Mouse (Mus musculus): Measurements from ENCODE around the gene Zhx3. TPM values are rescaled to one million over a fixed set of nuclear protein-coding genes. Genes with fewer than 3 reads are reported as not detected.

Gene Zhx3
- polyA plus RNA-seq, 1 experiment from 2014 or later = 6.8 TPM

DNA sequence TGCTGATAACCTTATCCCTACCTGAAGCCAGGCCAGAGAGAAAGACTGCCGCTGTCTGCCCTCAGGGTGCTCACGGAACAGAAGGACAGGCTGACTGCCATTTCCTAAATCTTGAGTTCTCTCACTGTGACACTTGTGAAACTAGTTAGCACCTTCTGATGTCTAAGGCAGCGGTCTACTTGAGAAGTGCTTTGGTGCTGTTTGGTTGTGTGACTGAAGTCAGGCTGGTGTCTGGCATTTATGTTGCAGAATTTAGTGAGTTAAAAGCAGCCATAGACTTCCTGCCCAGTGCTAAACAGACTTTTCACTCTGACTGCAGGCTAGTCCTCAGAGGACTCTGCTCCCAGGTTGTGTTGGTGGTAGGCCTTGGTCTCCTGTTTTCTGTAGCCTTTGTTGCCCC, 138.5 kb downstream of the Zhx3 start:
- H3K36me3 ChIP-seq (ENCODE audit: control insufficient read depth, insufficient read depth, low read length) = peaks cover 21% of the 10 kb centered on the region
- H3K9ac ChIP-seq (ENCODE audit: low read length) = no peak overlapping the region
- peak overlapping the region; percentile 96; the same call in 1 of the 2 replicates for H3K4me2 ChIP-seq (ENCODE audit: low read length)
- H3K4me3 ChIP-seq (ENCODE audit: control insufficient read depth in 1 of 2, insufficient read depth in 1 of 2, low read depth in 1 of 2, low read length in 2 of 2) = no peak overlapping the region
- 79% methylated on average over 3 of the region's 3 CpGs for WGBS
- H3K27ac ChIP-seq (replicated peaks in 1 of 2; ENCODE audit: control insufficient read depth in 1 of 2, insufficient read depth in 1 of 2, low read depth in 2 of 2, low read length in 2 of 2) = no peak overlapping the region
- H3K4me1 ChIP-seq (ENCODE audit: control insufficient read depth in 2 of 2, insufficient read depth in 2 of 2, low read length in 2 of 2) = peaks cover 39 to 70% of the 10 kb centered on the region in 2 experiments
- H3K27me3 ChIP-seq (ENCODE audit: control insufficient read depth, insufficient read depth, low read length) = no peaks in the 10 kb centered on the region
- H3K9me3 ChIP-seq (ENCODE audit: control insufficient read depth, low read length) = no peaks in the 10 kb centered on the region
- ATAC-seq (ENCODE audit: insufficient number of reproducible peaks, insufficient read depth, low FRiP score, low read depth) = no peak

DNA sequence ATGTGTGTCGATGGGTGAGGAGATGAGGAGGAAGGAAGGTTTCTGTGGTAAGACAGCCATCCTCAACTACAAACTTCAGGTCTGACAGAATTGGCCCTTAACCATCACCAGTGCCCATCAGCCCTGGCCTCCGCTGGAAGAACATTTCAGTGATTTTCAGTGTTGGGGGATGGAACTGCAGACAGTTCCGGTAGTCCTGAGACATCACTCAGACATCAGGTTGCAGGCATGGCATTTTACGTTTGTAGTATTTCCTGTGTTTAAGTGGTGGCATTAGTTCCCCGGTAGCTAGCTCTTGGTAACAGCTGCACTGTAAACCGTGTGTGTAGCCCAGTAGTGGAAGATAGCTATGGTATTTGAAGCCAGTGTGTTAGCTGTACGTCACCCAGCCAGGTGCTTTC, 139.7 kb downstream of the Zhx3 start:
- Histone ChIP-seq H3K27ac (replicated peaks in 1 of 2; ENCODE audit: control insufficient read depth in 1 of 2, insufficient read depth in 1 of 2, low read depth in 2 of 2, low read length in 2 of 2) (no peak overlapping the region; a peak in 1 of 4 replicates), H3K4me1 (ENCODE audit: control insufficient read depth in 2 of 2, insufficient read depth in 2 of 2, low read length in 2 of 2) (peaks cover 29 to 58% of the 10 kb centered on the region in 2 experiments), H3K9me3 (ENCODE audit: control insufficient read depth, low read length) (no peaks in the 10 kb centered on the region), H3K4me3 (ENCODE audit: control insufficient read depth in 1 of 2, insufficient read depth in 1 of 2, low read depth in 1 of 2, low read length in 2 of 2) (peak overlapping the region; percentile 87 to 96), H3K36me3 (ENCODE audit: control insufficient read depth, insufficient read depth, low read length) (peaks cover 16% of the 10 kb centered on the region), H3K27me3 (ENCODE audit: control insufficient read depth, insufficient read depth, low read length) (no peaks in the 10 kb centered on the region), H3K9ac (ENCODE audit: low read length) (peak overlapping the region; percentile 98), H3K4me2 (ENCODE audit: low read length) (peak overlapping the region; percentile 96)
- WGBS = 28% methylated on average over 7 of the region's 7 CpGs
- ATAC-seq (ENCODE audit: insufficient number of reproducible peaks, insufficient read depth, low FRiP score, low read depth) = no peak

DNA sequence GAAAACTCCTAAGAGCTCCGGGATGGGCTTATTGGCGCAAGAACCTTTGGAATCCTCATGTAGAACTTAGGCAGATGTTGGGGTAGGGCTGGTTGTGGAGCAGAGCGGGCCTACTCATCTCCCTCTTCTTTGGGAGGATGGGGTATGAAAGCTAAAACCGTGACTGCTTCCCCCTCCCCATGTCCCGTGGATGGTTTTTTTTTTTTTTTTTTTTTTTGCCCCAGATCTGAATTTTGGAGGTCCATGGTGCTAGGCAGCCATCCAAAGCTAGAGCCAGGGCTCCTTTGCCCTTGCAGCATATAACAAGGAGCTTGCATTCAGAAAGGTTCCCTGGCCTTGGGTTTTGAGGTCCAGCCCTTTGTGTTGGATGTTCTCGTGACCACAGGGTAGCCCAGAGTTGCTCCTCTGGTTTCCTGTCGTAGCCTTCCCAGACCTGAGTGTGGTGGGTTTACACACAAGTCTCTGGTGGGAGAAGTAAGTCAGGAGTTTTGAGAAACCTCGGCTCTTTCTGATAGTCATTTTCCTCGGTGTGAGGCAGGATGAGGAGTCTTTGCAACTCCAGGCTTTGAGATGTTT, 140.3 kb downstream of the Zhx3 start:
- H3K4me3 ChIP-seq (ENCODE audit: control insufficient read depth in 1 of 2, insufficient read depth in 1 of 2, low read depth in 1 of 2, low read length in 2 of 2) = peak overlapping the region; percentile 87 to 96
- H3K4me1 ChIP-seq (ENCODE audit: control insufficient read depth in 2 of 2, insufficient read depth in 2 of 2, low read length in 2 of 2) = peaks cover 28 to 52% of the 10 kb centered on the region in 2 experiments
- ATAC-seq (ENCODE audit: insufficient number of reproducible peaks, insufficient read depth, low FRiP score, low read depth) = no peak
- no peaks in the 10 kb centered on the region for H3K9me3 ChIP-seq (ENCODE audit: control insufficient read depth, low read length)
- H3K9ac ChIP-seq (ENCODE audit: low read length) = peak overlapping the region; percentile 98
- peak overlapping the region; percentile 96 for H3K4me2 ChIP-seq (ENCODE audit: low read length)
- H3K36me3 ChIP-seq (ENCODE audit: control insufficient read depth, insufficient read depth, low read length) = peaks cover 16% of the 10 kb centered on the region
- peak overlapping the region in 1 of 2 experiments; percentile 92; a peak in 2 of 4 replicates for H3K27ac ChIP-seq (replicated peaks in 1 of 2; ENCODE audit: control insufficient read depth in 1 of 2, insufficient read depth in 1 of 2, low read depth in 2 of 2, low read length in 2 of 2)
- 36% methylated on average over 9 of the region's 9 CpGs for WGBS
- H3K27me3 ChIP-seq (ENCODE audit: control insufficient read depth, insufficient read depth, low read length) = no peaks in the 10 kb centered on the region

DNA sequence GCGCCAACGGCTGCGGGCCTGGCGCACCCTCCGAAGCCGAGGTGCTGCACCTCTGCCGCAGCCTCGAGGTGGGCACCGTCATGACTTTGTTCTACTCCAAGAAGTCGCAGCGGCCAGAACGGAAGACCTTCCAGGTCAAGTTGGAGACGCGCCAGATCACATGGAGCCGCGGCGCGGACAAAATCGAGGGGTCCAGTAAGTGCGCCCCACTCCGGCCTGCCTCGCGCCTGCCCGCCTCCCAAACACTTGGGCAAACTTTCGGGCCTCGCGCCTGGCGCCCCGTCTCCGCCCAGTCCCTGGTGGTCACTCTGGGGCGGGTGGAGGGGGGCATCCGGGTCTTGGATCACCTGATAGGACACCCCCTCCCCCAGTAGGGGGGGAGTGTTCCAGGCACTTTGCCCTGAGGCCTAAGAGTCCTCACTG, 140.9 kb downstream of the Zhx3 start:
- Histone ChIP-seq H3K9ac (ENCODE audit: low read length) (peak overlapping the region; percentile 98), H3K36me3 (ENCODE audit: control insufficient read depth, insufficient read depth, low read length) (peaks cover 11% of the 10 kb centered on the region), H3K4me1 (ENCODE audit: control insufficient read depth in 2 of 2, insufficient read depth in 2 of 2, low read length in 2 of 2) (peaks cover 26 to 51% of the 10 kb centered on the region in 2 experiments), H3K27ac (replicated peaks in 1 of 2; ENCODE audit: control insufficient read depth in 1 of 2, insufficient read depth in 1 of 2, low read depth in 2 of 2, low read length in 2 of 2) (peak overlapping the region; percentile 66 to 92; a peak in 3 of 4 replicates), H3K27me3 (ENCODE audit: control insufficient read depth, insufficient read depth, low read length) (no peaks in the 10 kb centered on the region), H3K9me3 (ENCODE audit: control insufficient read depth, low read length) (no peaks in the 10 kb centered on the region), H3K4me2 (ENCODE audit: low read length) (peak overlapping the region; percentile 96), H3K4me3 (ENCODE audit: control insufficient read depth in 1 of 2, insufficient read depth in 1 of 2, low read depth in 1 of 2, low read length in 2 of 2) (peak overlapping the region; percentile 87 to 96)
- peak; percentile 15 for ATAC-seq (ENCODE audit: insufficient number of reproducible peaks, insufficient read depth, low FRiP score, low read depth)
- under 1% methylated on average over 32 of the region's 32 CpGs for WGBS

DNA sequence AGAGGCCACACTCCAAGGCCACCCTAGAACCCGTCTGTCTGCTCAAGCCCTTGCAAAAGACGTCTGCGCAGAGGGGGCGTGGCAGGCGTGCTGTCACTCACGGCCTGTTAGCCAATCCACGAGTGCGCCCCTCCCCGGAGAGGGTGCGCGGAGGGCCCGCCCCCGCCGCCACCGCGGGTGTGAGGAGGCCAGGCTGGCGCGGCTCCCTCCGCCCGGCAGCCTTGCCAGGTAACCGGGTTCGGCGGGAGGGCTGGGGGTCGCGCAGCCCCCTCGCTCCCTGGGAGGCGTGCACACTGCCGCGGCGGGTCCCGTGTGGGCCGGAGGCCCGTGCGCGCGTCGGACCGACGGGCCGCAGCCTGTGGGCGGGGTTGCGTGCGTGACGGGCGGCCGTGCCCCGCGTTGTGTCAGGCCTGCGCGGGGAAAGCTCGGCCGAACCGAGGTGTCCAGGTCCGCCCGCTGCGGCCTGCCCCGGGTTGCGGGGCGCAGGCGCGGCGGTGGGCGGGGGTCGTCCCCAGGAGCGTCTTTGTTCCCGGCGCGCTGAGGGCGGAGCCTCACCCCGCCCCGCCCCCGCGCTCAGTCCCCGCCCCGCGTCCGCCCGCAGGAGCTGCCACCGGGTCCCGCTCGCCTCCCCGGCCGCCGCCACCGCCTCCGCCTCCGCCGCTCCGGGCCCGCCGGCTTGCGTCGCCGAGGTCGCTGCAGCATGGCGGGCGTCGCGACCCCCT, 141.5 kb downstream of the Zhx3 start, which contains the start of gene Plcg1:
Gene Plcg1 (plus strand): TSS at position 184 of the 722 bp plus-strand sequence.
- Histone ChIP-seq H3K9me3 (ENCODE audit: control insufficient read depth, low read length) (no peaks in the 10 kb centered on the region), H3K36me3 (ENCODE audit: control insufficient read depth, insufficient read depth, low read length) (peaks cover 9% of the 10 kb centered on the region), H3K27me3 (ENCODE audit: control insufficient read depth, insufficient read depth, low read length) (no peaks in the 10 kb centered on the region), H3K4me3 (ENCODE audit: control insufficient read depth in 1 of 2, insufficient read depth in 1 of 2, low read depth in 1 of 2, low read length in 2 of 2) (peak within 1 kb of the TSS; percentile 87 to 96), H3K4me1 (ENCODE audit: control insufficient read depth in 2 of 2, insufficient read depth in 2 of 2, low read length in 2 of 2) (peaks cover 26 to 50% of the 10 kb centered on the region in 2 experiments), H3K4me2 (ENCODE audit: low read length) (peak within 1 kb of the TSS; percentile 96), H3K9ac (ENCODE audit: low read length) (peak within 1 kb of the TSS; percentile 98), H3K27ac (replicated peaks in 1 of 2; ENCODE audit: control insufficient read depth in 1 of 2, insufficient read depth in 1 of 2, low read depth in 2 of 2, low read length in 2 of 2) (peak within 1 kb of the TSS; percentile 73 to 92)
- under 1% methylated on average over 62 of the region's 99 CpGs for WGBS
- peak; percentile 91 for ATAC-seq (ENCODE audit: insufficient number of reproducible peaks, insufficient read depth, low FRiP score, low read depth)

DNA sequence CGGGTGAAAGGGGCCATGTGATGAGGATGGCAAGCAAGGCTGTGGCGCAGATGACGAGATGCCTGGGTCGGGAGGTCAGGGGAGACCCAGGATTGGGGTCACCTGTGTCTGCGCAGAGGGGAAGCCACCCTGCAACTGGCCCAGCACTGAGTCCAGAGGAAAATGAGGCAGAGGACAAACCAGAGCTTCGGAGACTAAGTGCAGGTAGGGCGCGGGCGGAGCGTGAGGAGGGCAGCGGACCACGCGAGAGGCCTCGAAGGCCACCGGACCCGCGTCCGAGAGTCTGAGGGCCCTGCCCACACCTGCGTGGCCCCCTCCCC, 142.0 kb downstream of the Zhx3 start:
- Histone ChIP-seq H3K27me3 (ENCODE audit: control insufficient read depth, insufficient read depth, low read length) (no peaks in the 10 kb centered on the region), H3K36me3 (ENCODE audit: control insufficient read depth, insufficient read depth, low read length) (peaks cover 12% of the 10 kb centered on the region), H3K4me2 (ENCODE audit: low read length) (peak overlapping the region; percentile 96), H3K9me3 (ENCODE audit: control insufficient read depth, low read length) (no peaks in the 10 kb centered on the region), H3K4me1 (ENCODE audit: control insufficient read depth in 2 of 2, insufficient read depth in 2 of 2, low read length in 2 of 2) (peaks cover 23 to 45% of the 10 kb centered on the region in 2 experiments), H3K27ac (replicated peaks in 1 of 2; ENCODE audit: control insufficient read depth in 1 of 2, insufficient read depth in 1 of 2, low read depth in 2 of 2, low read length in 2 of 2) (peak overlapping the region in 1 of 2 experiments; percentile 92; a peak in 1 of 4 replicates), H3K9ac (ENCODE audit: low read length) (peak overlapping the region; percentile 98), H3K4me3 (ENCODE audit: control insufficient read depth in 1 of 2, insufficient read depth in 1 of 2, low read depth in 1 of 2, low read length in 2 of 2) (peak overlapping the region; percentile 87 to 96)
- no peak for ATAC-seq (ENCODE audit: insufficient number of reproducible peaks, insufficient read depth, low FRiP score, low read depth)
- WGBS = 11% methylated on average over 13 of the region's 19 CpGs

DNA sequence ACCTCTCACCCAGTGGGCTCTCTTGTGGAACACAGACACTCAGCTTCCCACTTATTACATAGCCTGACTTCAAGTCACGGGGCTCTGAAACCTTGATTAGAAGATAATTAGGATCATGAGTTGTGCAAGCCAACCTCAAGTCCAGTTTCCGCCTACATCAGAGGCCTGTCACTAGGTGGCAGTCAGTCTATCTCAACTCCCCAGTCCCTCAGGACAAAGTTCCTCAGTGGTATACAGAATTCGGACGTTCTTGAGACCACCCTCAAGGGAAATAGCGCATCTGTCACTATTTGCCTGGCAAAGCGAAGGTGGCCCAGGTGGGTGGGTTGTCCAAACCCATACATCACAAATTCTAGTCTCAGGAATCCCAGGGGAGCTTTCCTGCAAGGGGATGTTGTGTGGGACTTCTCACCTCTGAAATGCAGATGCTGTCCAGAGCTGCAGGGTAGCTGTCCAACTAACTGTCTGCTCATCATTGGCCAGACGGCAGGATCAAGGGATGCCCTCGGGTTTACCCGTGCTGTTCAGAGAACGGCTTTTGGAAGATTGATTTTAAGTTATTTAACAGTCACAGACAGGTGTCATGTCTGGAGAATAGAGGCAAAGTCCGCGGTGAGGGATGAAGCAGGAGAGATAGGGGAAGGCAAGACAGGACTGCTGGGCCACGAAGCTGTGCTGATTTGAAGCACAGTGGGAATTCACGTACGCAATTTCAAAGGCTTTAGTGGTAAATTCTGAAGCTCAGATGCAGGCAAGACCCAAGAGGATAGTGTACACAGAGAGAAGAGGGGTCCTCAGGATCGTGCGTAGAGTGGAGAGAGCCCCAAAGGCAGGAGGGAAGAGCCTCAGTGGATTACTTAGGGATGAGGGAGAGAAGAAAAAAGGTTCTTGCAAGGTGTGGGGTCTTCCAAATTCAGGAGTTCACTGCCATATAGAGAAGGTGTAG, 142.7 kb downstream of the Zhx3 start:
- Histone ChIP-seq H3K4me3 (ENCODE audit: control insufficient read depth in 1 of 2, insufficient read depth in 1 of 2, low read depth in 1 of 2, low read length in 2 of 2) (peak overlapping the region; percentile 87 to 96), H3K36me3 (ENCODE audit: control insufficient read depth, insufficient read depth, low read length) (peaks cover 12% of the 10 kb centered on the region), H3K27ac (replicated peaks in 1 of 2; ENCODE audit: control insufficient read depth in 1 of 2, insufficient read depth in 1 of 2, low read depth in 2 of 2, low read length in 2 of 2) (no peak overlapping the region), H3K9ac (ENCODE audit: low read length) (peak overlapping the region; percentile 98), H3K27me3 (ENCODE audit: control insufficient read depth, insufficient read depth, low read length) (no peaks in the 10 kb centered on the region), H3K4me2 (ENCODE audit: low read length) (peak overlapping the region; percentile 96), H3K4me1 (ENCODE audit: control insufficient read depth in 2 of 2, insufficient read depth in 2 of 2, low read length in 2 of 2) (peaks cover 18 to 39% of the 10 kb centered on the region in 2 experiments), H3K9me3 (ENCODE audit: control insufficient read depth, low read length) (no peaks in the 10 kb centered on the region)
- 25% methylated on average over 17 of the region's 17 CpGs for WGBS
- ATAC-seq (ENCODE audit: insufficient number of reproducible peaks, insufficient read depth, low FRiP score, low read depth) = no peak
